Mouse (Mus musculus) cerebellum, adult 2 months (tissue): ENCODE results near the gene Adamts7.

Experiments
- CTCF ChIP-seq: fragments of 200-500 bp; IDR thresholded peaks from 2 replicates; pipeline ENCODE4 v1.5.1; 2011; ENCODE audit warnings: low read depth, mild to moderate bottlenecking, control low read depth, low read length, moderate library complexity, borderline replicate concordance; ENCODE audit not compliant: insufficient read depth
- POLR2A ChIP-seq: fragments of 200-500 bp; IDR thresholded peaks from 2 replicates; pipeline ENCODE4 v1.6.1; 2011; ENCODE audit warnings: low read length, control low read depth, borderline replicate concordance; ENCODE audit not compliant: insufficient read depth

DNA sequence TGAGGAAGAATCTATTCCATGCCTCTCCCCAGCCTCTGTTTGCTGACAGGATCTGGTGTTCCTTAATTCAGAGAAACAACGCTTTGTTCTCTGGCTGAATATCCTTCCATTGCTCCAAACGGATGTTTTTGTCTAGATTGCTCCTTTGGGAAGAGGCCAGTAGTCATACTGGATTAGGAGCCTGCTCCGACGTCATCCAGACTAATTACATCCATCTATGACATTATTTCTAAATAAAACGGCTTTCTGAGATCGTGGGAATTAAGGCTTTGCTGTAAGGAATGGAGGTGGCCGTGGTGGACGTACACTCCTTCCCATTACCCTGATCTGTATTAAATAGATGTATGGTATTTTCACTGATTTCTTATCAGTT lies 38.0 kb upstream of the Adamts7 start:
- TF ChIP-seq POLR2A (no peak), CTCF (no peak)
